Mouse (Mus musculus) erythroblast, embryonic 14.5 days (primary cell): ENCODE data around the gene Arih1.

ENCODE experiments used
- GATA1 ChIP-seq: IDR thresholded peaks from 2 replicates; pipeline ENCODE4 v1.6.1; 2012; ENCODE audit warnings: low read length, inconsistent platforms, mixed read lengths
- TAL1 ChIP-seq: IDR thresholded peaks from 3 replicates; pipeline ENCODE4 v1.6.1; 2012; ENCODE audit warnings: low read length, inconsistent platforms, mixed read lengths

DNA sequence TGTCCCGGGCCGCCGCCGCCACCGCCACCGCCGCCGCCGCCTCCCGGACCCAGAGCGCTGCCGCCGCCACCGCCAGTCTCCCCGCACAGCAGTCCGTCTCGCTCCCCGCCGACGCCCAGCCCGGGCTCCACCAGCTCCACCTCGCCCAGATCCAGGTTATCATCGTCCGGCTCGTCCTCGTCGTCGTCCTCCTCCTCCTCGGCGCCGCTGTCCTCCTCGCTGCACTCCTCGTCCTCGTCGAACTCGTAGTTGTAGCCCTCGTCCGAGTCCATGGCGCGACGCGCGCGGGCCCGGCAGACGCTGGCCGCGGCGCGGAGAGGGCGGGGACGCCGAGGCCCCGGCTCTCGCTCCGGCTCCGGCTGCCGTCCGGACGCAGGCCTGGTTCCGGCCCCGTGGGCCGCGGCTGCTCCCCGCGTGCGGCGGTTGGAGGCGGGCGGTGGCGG, 321 bp downstream of the Arih1 start:
- TF ChIP-seq GATA1 = no peak
- TF ChIP-seq TAL1 = no peak
